Mouse (Mus musculus) brain, adult 10 weeks (tissue): Measurements from ENCODE around the gene Kap. TPM values are rescaled to one million over a fixed set of nuclear protein-coding genes. Genes with fewer than 3 reads are reported as not detected.

Source experiments
- polyA plus RNA-seq: library from polyadenylated mRNA; stranded (reverse); fragments of 350-450 nt; fragmentation: Illumina TruSeq; extraction: RNeasy Lipid Tissue Mini Kit (QIAGEN cat#74804); gene quantifications from one replicate; pipeline ENCODE4 v1.2.3, GENCODE M21; 2015; ENCODE audit warnings: low read depth, low replicate concordance

The Kap gene
- not detected for polyA plus RNA-seq

GRCm38 (mm10) chr6:133853526-133853925 is at the start of gene Kap:
TSS of gene Kap (minus strand) at chr6:133853762.

Other genes with a start within 250 kb of the Kap start
- gene Etv6, start 181.9 kb upstream of the Kap start, polyA plus RNA-seq = 9.0 TPM